Mouse (Mus musculus): ENCODE data around the gene Exoc3l.

Gene Exoc3l

DNA sequence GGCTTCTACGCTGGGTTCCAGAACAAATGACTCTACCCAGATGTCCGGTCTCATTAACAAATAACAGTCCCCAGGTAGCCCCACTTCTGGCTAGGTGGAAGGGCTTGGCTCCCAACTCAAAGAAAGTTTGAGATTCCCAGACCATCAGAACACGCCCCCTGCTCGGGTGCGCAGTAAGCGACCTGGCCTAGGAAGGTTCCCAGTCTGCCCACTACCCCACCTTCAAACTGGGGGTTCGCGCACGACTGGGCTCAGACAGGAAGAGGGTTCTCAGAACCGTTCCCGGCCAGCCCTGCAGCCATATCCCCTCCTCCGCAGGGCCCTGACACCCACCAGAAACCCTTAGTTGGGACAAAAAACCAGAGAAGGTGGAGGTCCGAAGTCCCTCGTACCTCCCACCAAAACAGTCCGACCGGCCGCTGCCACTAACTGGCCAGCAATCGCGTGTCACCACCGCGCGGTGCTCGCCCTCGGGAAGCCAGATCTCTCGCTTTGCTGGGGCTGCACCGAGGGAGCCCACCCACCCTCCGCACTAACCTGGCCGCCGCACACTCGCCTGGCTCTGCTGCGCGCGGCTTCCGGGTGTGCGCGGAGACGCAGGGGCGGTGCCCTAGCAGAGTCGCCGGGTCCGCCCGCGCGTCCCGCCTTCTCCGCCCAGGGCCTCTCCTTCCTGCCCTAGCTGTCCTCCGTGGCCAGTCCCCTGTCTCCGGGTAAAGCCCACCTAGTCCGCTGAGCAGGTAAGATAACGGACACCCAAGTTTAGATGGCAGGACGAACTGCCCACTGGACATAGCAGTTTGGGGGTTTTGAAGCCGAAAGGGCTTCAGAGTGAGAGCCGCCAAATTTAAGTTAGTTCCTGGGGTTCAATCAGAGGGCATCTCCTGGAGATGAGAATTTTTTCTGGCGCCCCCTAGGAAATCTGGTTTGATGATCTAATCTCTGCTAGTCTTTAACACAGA lies 31.6 kb downstream of the Exoc3l start, which contains the start of the genes Tradd and Fbxl8:
Tradd (minus strand) TSS at position 586 of the 959 bp plus-strand sequence.
Fbxl8 (plus strand) TSS at position 625 of the 959 bp plus-strand sequence.
- peak; percentile 85 for DNase-seq

DNA sequence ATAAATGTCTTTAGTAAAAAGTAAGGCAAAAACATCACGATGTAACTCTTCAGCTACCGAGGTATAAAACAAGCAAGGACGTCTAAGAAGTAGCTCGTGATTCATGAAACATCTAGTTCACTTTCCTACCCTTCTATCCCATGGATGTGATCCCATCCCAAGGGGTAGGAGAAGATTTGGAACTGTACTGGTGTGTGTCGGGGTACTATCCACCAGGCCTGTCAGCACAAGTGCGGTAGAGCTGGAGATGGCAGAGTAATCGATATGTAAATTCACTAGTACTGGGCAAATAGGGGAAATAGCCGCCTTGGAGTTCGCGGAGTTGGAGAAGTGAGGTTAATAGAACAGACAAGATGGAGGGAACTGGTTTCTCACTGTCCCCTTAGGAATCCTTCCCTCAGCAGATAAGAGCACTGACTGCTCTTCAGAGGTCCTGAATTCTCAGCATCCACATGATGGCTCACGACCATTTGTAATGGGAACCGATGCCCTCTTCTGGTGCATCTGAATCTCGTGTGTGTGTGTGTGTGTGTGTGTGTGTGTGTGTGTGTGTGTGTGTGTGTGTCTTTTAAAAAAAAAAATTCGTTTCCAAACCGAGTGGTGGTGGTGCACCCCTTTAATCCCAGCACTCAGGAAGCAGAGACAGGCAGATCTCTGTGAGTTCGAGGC lies 32.5 kb downstream of the Exoc3l start:
- DNase-seq, result no peak

DNA sequence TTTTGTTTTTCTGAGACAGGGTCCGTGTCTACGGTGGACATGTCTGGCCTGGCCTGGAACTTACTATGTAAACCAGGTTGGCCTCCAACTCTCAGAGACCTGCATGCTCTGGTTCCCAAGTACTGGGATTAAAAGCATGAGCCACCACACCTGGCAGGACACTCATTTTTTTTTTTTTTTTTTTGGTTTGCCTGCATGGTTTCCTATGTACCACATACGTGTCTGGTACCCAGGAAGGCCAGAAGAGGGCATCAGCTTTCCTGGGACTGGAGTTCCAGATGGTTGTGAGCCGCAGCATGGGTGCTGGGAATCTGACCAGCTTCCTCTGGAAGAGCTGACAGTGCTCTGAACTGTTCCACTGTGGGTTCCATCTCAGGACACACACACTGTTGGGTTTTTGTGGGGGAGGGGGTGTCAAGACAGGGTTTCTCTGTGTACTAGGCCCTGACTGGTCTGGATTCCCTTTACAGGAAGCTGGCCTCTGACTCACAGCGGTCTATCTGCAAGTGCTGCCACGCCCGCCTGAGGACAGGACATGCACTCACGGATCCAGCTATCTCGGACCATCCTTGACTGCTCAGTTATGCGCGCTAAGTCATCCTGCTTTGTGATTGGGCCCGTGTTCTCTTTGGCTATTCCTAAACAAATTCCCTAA lies 34.4 kb downstream of the Exoc3l start:
- DNase-seq, result no peak

DNA sequence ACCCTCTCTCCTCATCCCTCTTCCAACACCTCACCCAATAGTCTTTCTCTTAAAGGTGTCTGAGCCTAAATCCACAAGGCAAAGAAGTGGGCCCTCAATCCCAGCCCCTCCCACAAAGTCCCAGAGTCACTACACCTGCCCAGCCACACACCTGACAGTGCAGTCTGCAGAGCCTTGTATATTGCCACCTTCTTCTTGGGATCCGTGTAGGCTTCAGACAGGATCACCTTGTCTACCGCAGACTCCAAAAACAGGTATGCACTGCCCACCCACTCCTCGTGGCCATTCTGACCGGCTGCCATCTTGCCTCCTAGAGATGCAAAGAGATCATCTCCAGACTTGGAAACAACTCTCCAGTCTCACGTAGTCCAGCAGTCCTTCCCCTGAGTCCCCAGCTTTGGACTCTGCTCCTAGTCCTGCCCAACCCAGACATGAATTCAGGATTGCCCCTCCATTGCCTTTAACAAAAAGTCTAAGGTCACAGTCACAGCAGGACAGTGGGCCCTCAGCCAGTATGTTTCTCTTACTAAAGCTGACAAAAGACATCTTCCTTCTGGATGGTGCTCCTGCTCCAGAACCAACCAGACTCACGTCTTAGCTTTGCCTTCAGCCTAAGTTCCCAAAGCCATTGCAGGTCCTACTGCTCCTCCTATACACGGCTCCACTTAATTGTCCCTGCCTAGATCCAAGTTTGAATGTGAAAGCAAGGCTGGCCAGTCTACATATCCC lies 35.4 kb downstream of the Exoc3l start:
- no peak for DNase-seq

DNA sequence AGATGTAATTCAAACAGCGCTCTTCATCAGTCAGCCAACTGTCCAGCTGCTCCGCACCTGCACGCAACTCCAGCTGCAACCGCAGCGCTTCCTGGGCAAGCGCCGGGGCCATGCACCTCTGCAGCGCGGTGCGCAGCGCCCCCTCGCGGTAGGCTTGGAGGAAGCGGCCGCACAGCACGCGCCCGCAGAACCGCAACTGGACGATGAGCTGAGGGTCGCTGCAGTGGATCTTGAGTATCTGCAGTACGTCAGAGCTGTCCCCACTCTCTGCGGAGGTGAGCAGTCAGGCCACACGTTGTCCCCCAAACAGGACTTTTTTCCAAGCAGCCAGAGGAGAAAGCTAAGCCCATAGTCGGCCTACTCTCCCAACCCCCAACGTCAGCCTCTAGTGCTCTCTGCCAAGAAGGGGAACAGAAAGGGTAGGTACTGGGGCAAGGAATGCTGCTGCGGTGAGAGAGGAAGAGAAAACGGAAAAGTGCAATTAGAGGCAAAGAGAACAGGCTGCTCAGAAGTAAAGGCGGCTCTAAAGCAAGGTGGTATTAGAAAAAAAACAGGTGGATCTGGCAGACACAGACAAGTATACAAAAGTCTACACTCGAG lies 36.1 kb downstream of the Exoc3l start:
- peak; percentile 76 for DNase-seq

DNA sequence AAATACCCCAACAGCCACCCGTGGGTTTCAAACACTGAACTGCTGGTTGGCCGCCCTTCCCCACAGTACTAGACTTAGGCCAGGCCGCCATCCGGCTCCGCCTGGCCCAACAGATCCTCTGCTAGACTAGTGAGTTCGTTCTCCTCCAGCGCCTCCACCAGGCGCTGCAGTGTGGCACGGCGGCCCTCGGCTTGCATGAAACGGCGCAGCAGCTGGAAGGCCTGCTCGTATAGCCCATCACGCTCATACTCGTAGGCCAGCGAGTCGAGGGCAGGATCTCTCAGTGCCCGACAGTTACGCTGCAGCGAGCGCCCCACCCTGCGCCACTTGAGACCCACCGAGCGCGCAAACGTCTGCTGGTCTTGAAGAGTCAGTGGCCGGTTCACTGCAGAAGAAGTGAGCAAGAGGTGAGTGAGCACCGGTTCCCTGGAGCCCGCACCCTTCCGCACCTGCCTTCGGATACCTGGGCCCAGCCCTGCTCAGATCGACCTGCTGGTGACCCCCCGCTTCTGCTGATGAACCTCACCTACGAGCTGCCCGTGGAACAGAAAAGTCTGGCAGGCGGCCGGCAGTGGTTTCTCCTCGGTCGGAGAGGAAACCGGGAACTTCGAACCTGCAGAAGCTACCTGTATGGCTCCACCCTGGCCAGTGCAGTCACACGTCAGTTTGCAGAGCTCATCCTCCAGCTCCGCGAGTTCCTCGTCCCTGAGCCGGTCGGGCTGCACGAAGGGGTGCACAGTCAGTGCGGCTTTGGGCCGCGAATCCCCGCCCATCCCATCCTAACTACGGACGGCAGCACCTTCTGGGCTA lies 36.8 kb downstream of the Exoc3l start:
- no peak for DNase-seq

DNA sequence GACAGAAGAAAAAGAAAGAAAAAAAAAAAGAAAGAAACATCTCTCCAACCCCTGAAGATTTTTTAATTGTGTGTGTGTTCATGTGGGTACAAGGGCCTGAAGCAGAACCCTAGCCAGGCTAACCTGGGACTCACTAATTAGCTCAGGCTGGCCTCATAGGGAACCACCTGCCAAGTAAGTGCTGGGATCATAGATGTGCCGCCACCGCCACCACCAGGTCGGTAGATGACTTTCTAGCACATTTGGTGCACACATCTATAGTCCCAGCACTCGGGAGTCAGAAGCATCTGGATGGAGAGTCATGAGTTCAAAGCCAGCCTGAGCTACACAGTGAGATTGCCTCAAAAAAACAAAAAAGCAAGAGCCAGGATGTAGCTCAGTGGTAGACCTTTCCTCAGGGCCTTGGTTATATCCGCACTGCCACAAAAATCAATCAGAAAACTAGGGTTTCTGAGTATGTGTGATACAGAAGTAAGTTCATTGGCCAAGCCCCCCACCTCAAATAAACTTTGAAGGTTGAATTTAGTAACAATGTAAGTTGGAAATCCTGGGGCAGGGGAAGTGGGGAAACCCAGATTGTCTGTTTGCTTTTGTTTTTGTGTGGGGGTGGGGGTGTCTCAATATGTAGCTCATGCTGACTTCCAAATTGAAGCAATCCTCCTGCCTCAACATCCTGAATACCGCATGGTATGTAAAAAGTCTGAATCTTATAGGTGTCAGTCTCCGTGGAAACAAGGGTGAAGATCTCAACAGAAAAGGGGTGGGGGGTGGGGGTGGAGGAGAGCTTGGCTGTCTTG lies 38.4 kb downstream of the Exoc3l start:
- no peak for DNase-seq

DNA sequence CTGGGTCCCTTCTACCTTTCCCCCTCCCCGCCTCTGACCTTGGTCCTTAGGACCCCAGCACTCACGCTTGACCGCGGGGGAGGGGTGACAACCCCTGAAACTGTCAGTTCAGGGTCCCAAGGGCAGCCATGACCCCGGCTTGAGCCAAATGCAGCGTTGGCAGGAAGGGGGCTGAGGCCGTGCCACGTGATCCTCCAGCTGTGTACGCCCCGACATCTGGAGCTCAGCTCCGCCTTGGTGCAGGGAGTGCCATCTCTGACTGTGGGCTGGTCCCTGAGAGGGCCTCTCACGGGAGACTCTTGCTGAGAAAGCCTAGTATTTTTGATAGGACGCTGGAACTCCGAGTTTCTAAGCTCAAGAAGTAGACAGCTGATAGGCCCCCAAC lies 40.9 kb downstream of the Exoc3l start, which contains the start of gene B3gnt9:
B3gnt9 (minus strand) TSS at position 188 of the 385 bp plus-strand sequence.
- peak; percentile 39 for DNase-seq

DNA sequence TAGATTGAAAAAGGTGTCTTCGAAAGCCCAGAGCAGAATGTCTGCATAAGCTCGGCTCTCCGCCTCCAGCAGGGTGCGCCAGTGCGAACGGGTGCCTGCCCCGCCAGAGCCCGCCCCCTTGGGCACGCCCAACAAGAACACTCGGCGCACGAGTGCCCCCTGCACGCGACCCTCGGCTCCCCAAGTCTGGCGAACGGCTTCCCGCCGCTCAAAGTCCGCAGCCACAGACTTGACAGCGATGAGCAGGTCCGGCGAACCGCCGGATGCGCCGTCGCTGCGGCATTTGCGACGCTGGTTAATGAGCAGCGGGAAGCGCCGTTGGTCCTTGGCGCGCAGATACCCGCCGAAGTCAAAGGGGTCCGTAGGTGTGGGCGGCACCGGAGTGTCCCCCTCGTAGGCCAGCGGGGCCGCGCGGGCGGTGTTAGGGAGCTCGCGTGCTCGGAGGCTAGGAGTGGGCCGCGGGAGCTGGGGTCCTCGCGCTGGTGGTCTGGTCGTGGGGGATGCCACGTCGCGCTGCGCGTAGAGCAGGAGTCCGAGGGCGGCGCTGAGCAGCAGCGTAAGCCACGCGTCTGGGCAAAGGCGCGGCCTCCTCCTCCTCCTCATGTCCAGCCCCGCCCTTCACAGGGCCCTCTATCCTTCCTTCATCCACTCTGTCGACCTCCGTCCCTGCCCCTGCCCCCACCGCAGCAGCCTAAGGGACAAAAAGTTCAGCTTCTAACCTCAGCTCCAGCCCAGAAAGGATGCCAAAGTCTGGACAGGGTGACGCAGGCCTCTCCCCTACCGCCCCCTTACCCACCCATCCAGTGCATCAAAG lies 41.5 kb downstream of the Exoc3l start:
- DNase-seq, result peak; percentile 90

DNA sequence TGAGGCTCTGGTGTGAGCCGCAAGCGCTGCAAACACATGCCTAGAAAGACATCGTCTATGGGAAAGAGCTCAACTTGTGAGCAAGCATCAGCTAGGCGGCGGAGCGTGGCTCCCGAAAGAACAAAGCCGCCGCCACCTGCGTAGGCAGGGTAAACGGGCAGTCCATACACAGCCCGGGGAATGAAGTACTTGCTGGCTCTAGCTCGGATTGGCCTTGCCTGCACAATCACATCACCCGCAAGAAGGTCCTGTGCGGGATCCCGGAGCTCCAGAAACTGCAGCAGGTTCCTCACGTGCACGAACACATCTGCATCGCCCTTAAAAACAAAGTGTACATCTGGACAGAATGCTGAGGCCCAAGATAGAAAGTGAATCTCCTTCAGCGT lies 42.1 kb downstream of the Exoc3l start:
- no peak for DNase-seq

DNA sequence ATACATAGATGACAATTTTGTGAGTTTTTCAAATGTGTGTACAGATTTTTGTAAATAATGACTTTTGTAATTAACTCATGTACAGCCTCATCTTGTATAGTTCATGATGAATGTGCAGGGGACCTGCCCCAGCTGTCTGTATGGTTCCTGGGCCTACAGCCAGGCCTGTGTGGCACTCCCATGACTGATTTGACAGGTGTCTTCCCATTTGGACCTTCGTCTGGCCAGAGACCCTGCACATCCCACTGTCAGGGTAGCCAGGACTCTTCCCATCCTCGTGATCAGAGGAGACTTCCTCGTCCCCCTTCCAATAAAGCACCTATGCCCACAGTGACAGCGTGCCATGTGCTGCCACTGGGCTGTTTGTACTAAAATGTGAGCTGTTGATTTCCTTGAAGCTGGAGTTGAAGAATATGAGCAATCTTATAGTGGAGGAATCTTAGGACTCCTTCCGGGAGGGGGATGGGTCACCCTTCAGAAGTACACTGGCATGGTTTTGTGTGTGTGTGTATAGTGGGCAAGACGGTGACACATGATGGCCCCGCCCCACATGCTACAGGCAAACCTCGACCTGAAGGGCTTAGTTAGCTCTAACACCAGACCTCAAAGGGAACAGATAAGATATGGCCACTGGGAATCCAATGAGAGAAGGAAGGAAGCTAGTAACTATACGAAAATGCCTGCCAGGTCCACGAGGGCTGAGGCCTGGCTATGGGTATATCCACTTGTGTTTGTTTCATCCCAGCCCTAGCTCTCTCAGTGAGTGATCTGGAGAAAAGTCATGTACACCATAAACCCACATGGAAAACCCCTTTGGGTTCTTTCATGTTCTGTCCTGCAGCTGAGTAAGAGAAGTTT lies 43.0 kb downstream of the Exoc3l start:
- no peak for DNase-seq

DNA sequence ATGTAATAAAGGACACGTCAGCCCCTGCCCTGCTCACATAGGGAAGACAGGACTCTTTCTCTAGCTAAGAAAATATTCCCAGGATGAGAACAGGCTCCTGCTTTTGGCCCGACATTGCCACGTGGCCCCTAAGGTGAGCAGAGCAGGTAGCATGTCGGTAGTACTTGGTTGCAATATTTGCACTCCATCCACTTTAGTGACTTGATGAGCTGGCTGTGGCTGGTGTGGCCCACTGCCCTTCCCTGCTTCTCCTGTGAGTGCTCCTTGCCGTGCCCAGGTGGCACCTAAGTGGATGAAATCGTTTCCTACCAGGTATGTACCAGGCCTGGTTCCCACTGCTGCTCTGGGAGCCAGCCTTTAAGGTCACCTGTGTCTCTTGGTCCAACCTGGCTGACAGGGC lies 43.9 kb downstream of the Exoc3l start:
- no peak for DNase-seq

DNA sequence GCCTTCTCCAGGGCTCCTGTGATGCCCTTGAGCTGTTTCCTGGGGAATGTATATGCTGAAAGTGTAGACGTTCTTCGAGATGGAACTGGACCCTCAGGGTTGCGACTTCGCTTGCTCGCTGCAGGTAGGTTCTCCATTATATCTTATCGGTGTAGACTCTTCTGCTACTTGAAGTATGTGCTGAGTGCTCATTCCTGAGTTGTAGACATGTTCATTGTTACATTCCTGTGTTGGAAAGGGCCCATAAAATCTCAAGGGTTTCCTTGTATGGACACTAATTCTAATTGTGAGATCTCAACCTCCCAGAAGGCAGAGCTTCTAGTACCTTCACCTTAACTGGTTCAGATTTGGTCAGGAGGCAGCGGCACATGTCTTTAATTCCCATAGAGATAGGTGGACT lies 54.9 kb downstream of the Exoc3l start:
- no peak for DNase-seq
